Mouse (Mus musculus): ENCODE measurements around the gene N4bp1. TPM values are rescaled to one million over a fixed set of nuclear protein-coding genes. Genes with fewer than 3 reads are reported as not detected.

The N4bp1 gene
- polyA plus RNA-seq, 1 experiment, result 19.1 TPM

DNA sequence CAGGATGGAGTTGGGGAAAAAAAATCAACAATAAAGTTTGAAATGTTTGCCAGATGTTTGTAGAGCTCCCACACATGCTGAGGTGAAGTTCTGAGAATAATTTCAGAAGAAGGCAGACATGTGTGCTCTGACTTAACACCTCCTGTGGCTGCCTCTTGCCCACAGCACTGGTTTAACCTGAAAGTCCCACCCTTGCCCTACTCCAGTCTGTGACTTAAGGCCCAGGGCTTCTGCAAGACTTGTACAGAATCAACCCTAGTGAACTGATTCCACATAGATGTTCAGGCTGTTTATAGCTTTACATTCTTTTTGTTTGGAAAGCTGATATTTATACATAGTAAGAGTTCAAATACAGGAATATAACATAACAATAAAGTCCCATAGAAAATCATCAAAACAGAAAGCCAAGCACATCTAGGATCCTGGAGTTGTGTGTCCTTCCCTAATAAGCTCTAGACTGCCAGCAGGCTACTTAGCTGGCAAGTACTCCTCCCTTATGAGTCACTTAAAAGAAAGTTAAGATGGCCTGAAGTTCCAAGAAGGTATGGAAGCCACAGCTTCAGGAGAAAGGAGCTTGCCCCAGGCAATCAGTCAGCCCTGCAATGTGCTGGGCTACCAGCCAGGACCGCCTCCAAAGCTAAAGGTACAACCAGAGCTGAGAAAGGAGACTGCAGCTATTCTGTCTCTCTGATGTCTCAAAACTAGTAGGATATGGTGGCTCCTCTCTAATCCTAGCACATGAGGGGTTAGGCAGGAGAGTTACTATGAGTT, 114.9 kb downstream of the N4bp1 start:
- DNase-seq (ENCODE audit: extremely low spot score in 1 of 2, low spot score in 1 of 2), result no peak

- DNase-seq (ENCODE audit: extremely low spot score in 1 of 2, low spot score in 1 of 2), result peak in 1 of 2 experiments; percentile 69
These were observed 116.6 kb downstream of the N4bp1 start for GRCm38 (mm10) chr8:86768499-86768898.

DNA sequence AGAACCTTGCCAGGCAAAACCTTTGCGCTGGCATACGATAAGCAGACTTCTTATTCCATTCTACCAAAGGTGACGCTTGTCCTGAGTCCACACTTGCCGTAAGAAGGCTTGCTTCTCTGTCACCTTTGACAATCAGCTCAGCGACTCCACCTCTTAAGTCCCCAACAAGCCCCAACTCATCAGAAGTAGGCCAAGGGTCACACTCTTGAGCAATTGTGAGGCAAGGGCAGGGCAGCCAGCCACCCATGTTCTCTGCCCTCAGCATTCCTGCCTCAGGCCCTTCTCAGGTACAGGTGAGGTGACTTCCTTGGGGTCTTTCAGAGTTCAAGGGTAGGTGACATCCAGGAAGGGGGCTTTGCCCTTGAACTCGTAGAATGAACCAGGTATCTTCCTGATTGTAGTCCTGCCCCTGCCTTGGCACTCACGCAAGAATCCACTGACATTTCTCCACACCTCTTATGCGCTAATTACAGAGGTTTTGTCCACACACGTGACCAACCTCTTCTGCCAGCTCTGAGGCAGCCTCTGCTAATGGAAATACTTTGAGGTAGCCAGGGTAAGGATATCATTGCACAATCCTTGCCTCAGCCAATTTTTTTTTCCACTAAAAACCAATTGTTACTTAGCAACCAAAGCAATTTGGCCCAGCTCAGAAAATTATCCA, 118.4 kb downstream of the N4bp1 start:
- DNase-seq (ENCODE audit: extremely low spot score in 1 of 2, low spot score in 1 of 2), result no peak

DNA sequence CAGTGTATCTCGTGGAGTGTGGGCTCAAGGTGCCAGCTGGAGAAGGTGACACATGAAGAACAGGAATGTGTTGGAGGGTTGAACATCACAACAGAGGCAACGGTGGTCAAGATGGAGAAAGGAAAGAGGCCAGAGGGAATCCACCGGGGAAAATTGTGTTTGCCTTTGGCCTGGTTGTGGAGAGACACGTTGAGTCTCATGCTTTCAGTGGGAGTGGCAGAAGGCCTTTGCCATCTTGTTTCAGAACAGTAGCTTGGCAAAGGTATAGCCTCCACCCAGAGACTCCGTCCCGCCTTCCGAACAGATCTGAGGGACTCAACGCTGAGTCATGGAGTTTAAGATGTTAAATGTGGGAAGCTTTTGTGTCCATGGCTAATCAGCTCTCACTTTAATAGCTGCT, 119.4 kb downstream of the N4bp1 start:
- no peak for DNase-seq (ENCODE audit: extremely low spot score in 1 of 2, low spot score in 1 of 2)

DNA sequence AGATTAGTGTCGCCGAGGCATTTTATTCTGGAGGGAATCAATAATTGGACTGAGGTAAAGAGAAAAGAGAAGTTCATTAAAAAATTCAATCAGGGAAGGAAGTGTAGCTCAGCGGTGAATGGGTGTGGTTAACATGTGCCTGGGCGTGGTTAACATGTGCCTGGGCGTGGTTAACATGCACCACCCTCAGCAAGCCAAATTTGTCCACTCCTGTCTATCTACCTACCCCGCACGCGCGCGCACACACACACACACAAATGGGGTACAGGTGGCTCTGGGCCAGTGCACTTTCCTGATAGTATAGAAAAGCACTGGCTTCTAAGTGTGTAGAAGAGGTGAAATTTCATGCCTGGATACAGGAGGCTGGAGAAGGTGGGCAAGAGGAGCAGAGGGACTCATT, 119.9 kb downstream of the N4bp1 start:
- no peak for DNase-seq (ENCODE audit: extremely low spot score in 1 of 2, low spot score in 1 of 2)

DNA sequence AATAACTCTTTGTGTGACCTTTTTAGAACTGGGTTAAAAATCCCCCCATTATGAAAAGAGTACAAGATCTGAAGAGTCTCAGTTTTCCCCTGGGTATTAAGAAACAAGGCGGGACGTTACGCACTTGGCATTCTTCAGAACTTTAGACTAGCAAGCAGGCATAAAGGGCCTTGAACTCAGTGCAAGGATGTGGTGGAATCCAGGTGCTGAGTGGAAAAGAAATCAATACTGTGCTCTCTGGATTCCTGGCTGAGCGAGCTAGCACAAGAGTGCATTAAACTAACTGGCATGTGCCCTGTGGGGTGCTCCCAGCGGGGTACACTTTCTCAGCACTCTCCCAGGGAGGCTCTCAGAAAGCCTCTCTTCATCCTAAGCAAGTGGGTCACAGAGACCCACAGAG, 122.3 kb downstream of the N4bp1 start:
- DNase-seq (ENCODE audit: extremely low spot score in 1 of 2, low spot score in 1 of 2), result no peak

DNA sequence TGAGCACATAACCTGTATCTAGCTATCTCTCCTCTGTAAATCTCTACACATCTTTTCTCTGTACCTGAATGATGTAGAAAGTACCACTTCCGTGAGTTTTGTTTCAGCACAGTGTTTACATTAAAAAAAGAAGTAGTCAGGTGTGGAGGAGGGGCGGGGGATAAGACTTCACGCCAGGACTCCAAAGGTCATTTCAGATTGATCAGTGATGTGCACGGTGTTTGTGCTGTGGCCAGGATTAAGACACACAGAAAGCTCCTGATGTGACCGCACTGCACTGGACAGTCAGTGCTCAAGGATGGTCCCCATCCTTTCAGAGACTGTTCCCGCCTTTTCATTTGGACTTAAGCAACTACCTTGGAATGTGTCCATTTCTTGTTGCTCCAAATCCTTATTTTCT, 124.3 kb downstream of the N4bp1 start:
- no peak for DNase-seq (ENCODE audit: extremely low spot score in 1 of 2, low spot score in 1 of 2)

GRCm38 (mm10) chr8:86759090-86759491, 126.0 kb downstream of the N4bp1 start:
- no peak for DNase-seq (ENCODE audit: extremely low spot score in 1 of 2, low spot score in 1 of 2)

- DNase-seq (ENCODE audit: extremely low spot score in 1 of 2, low spot score in 1 of 2), result no peak
These were observed 126.4 kb downstream of the N4bp1 start for GRCm38 (mm10) chr8:86758651-86759050.

Other genes starting within 250 kb of the N4bp1 start
- gene Gm10638, start 139.6 kb downstream of the N4bp1 start, polyA plus RNA-seq (2012; rRNA removed), result 2.7 and 3.1 TPM in 2 replicates
- gene Siah1a, start 139.3 kb downstream of the N4bp1 start, polyA plus RNA-seq (2012; rRNA removed), result 34.8 and 35.3 TPM in 2 replicates

All from frontal cortex, adult 2 months (tissue).